Comparison of ENCODE assay signal across 10 mouse cellular contexts in the genomic region with DNA sequence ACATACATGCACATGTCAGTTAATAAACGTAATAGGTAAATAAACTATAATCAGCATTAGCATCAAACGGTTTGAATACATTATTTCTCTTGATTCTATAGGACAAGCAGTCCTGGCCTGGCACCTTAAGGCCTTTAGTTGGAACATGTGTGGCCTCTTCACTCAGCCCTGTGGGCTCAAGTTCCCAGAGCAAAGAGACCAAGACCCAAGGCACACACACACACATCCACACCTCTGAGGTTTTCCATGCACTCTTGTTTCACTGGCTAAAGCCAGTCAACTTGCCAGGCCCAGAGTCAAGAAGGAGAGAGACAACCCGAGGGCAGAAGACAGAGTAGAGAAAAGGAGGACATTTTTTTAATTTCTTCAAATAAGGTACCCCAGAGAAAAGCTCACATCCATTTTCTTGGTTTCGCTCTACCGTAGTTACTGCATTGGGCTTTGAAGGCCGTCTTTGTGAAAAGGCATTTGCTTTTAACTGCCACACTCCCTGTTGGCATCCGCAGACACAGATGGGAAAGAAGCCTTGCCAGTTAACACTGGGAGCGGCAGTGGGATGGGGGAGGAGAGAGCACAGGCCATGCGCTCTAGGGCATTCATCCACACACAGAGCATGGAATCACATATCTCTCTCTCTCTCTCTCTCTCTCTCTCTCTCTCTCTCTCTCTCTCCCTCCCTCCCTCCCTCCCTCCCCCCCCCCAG. TPM values are rescaled to one million over a fixed set of nuclear protein-coding genes. Genes with fewer than 3 reads are reported as not detected.
DNase-seq lines count a peak whose midpoint lies in the region; ATAC-seq and TF ChIP-seq lines count a peak whose summit lies in the region.
"Had no signal": no experiment of that assay in that cellular context is flagged by ENCODE, and none has a peak within 500 bp of the region (broad histone marks: within the 10 kb centered on the region; RNA-seq: fewer than 3 reads in every experiment).

No protein-coding gene starts in this region.

- no peak for DNase-seq in embryonic facial prominence, embryonic 14.5 days (ENCODE audit: low spot score)
- no peak for DNase-seq in embryonic facial prominence, embryonic 10.5 days (ENCODE audit: low spot score)
- peak; percentile 74 for DNase-seq in liver, adult 2 months (ENCODE audit: extremely low read depth, low read depth, low spot score)
- no peak for DNase-seq in liver, postnatal 0 days
- no peak for DNase-seq in urinary bladder, postnatal 14 days (ENCODE audit: low spot score)
- no peak for DNase-seq in kidney, postnatal 10 days
- DNase-seq: gastrocnemius, postnatal 10 days had no signal

- no peaks in the 10 kb centered on the region for H3K9me3 ChIP-seq in embryonic facial prominence, embryonic 14.5 days (ENCODE audit: control insufficient read depth, low read length)
- no peaks in the 10 kb centered on the region for H3K9me3 ChIP-seq in embryonic facial prominence, embryonic 10.5 days
- H3K9me3 ChIP-seq in liver, postnatal 0 days (ENCODE audit: low read length), result no peaks in the 10 kb centered on the region
- no peaks in the 10 kb centered on the region; the same call in 1 of the 2 replicates for H3K9me3 ChIP-seq in heart, embryonic 11.5 days (replicated peaks; ENCODE audit: control insufficient read depth, low read length)
- H3K9me3 ChIP-seq in limb, embryonic 15.5 days, result no peaks in the 10 kb centered on the region

- no peak overlapping the region for H3K27ac ChIP-seq in embryonic facial prominence, embryonic 14.5 days (replicated peaks; ENCODE audit: low read depth, low read length)
- H3K27ac ChIP-seq in embryonic facial prominence, embryonic 10.5 days (replicated peaks), result no peak overlapping the region
- H3K27ac ChIP-seq in liver, adult 2 months (replicated peaks; ENCODE audit: insufficient read depth, low read depth, low read length), result no peak overlapping the region
- no peak overlapping the region for H3K27ac ChIP-seq in liver, postnatal 0 days (ENCODE audit: low read depth)
- H3K27ac ChIP-seq in heart, embryonic 11.5 days (ENCODE audit: low read depth, low read length), result no peak overlapping the region
- H3K27ac ChIP-seq in limb, embryonic 15.5 days, result peak overlapping the region; percentile 40; the same call in 1 of the 2 replicates
- H3K27ac ChIP-seq: limb, embryonic 12.5 days had no signal

- ATAC-seq in embryonic facial prominence, embryonic 14.5 days (ENCODE audit: low read depth), result 0 out of 2 replicates have a peak, but pooled peaks have one; percentile 41
- ATAC-seq in liver, postnatal 0 days, result no peak
- ATAC-seq in heart, embryonic 11.5 days (replicated peaks; ENCODE audit: insufficient number of reproducible peaks, low FRiP score, low TSS enrichment), result peak; percentile 57; the same call in 1 of the 2 replicates
- no peak for ATAC-seq in limb, embryonic 15.5 days (ENCODE audit: insufficient number of reproducible peaks, low FRiP score, low TSS enrichment, low read depth)

- no peak overlapping the region for H3K4me2 ChIP-seq in embryonic facial prominence, embryonic 14.5 days (ENCODE audit: low read depth, low read length)
- no peak overlapping the region for H3K4me2 ChIP-seq in liver, postnatal 0 days (ENCODE audit: low read depth, low read length)
- H3K4me2 ChIP-seq in heart, embryonic 11.5 days, result no peak overlapping the region
- no peak overlapping the region for H3K4me2 ChIP-seq in limb, embryonic 15.5 days
- H3K4me2 ChIP-seq: limb, embryonic 12.5 days had no signal

- WGBS in embryonic facial prominence, embryonic 14.5 days, result 62% methylated on average over 9 of the region's 9 CpGs
- 73% methylated on average over 9 of the region's 9 CpGs for WGBS in embryonic facial prominence, embryonic 10.5 days
- 44% methylated on average over 9 of the region's 9 CpGs for WGBS in liver, adult 2 months
- 84% methylated on average over 9 of the region's 9 CpGs for WGBS in liver, postnatal 0 days (ENCODE audit: insufficient replicate concordance)
- 66% methylated on average over 9 of the region's 9 CpGs for WGBS in heart, embryonic 11.5 days (ENCODE audit: insufficient replicate concordance)
- 56% methylated on average over 9 of the region's 9 CpGs for WGBS in limb, embryonic 15.5 days

- no peak for TF ChIP-seq POLR2A in liver, adult 2 months (IDR thresholded peaks at IDR 0.05; ENCODE audit: extremely low read depth, insufficient read depth, low read length)

- peaks cover 20% of the 10 kb centered on the region for H3K4me1 ChIP-seq in embryonic facial prominence, embryonic 14.5 days (ENCODE audit: control insufficient read depth, insufficient read depth, low read length)
- peaks cover 18% of the 10 kb centered on the region for H3K4me1 ChIP-seq in embryonic facial prominence, embryonic 10.5 days
- H3K4me1 ChIP-seq in liver, adult 2 months (ENCODE audit: control insufficient read depth, insufficient read depth, low read length), result peaks cover 20% of the 10 kb centered on the region
- H3K4me1 ChIP-seq in liver, postnatal 0 days (ENCODE audit: insufficient read depth), result peaks cover 26% of the 10 kb centered on the region
- H3K4me1 ChIP-seq in heart, embryonic 11.5 days (ENCODE audit: control insufficient read depth, insufficient read depth, low read length), result peaks cover 8% of the 10 kb centered on the region; the same call in 1 of the 2 replicates
- peaks cover 15% of the 10 kb centered on the region; the same call in 1 of the 2 replicates for H3K4me1 ChIP-seq in limb, embryonic 15.5 days

- H3K4me3 ChIP-seq in embryonic facial prominence, embryonic 14.5 days (ENCODE audit: low read depth, low read length), result no peak overlapping the region
- H3K4me3 ChIP-seq in embryonic facial prominence, embryonic 10.5 days, result no peak overlapping the region
- no peak overlapping the region for H3K4me3 ChIP-seq in liver, adult 2 months (ENCODE audit: insufficient read depth, low read depth, low read length)
- H3K4me3 ChIP-seq in liver, postnatal 0 days (ENCODE audit: low read depth, low read length), result no peak overlapping the region
- H3K4me3 ChIP-seq in heart, embryonic 11.5 days (ENCODE audit: low read depth, low read length), result no peak overlapping the region
- H3K4me3 ChIP-seq in limb, embryonic 15.5 days, result no peak overlapping the region
- H3K4me3 ChIP-seq: limb, embryonic 12.5 days had no signal

- no peak overlapping the region for H3K9ac ChIP-seq in embryonic facial prominence, embryonic 14.5 days (ENCODE audit: low read depth, low read length)
- H3K9ac ChIP-seq in liver, adult 2 months (ENCODE audit: low read depth, low read length), result no peak overlapping the region
- H3K9ac ChIP-seq in liver, postnatal 0 days (replicated peaks), result no peak overlapping the region
- no peak overlapping the region for H3K9ac ChIP-seq in heart, embryonic 11.5 days (ENCODE audit: low read depth, low read length)
- no peak overlapping the region for H3K9ac ChIP-seq in limb, embryonic 15.5 days
- H3K9ac ChIP-seq: limb, embryonic 12.5 days had no signal

- no peaks in the 10 kb centered on the region for H3K27me3 ChIP-seq in embryonic facial prominence, embryonic 14.5 days (replicated peaks; ENCODE audit: control insufficient read depth, insufficient read depth, low read length)
- H3K27me3 ChIP-seq in embryonic facial prominence, embryonic 10.5 days (replicated peaks; ENCODE audit: low read depth, poor library complexity, severe bottlenecking), result no peaks in the 10 kb centered on the region
- H3K27me3 ChIP-seq in liver, adult 2 months (ENCODE audit: control insufficient read depth, insufficient read depth, low read length), result no peaks in the 10 kb centered on the region
- no peaks in the 10 kb centered on the region for H3K27me3 ChIP-seq in liver, postnatal 0 days (ENCODE audit: insufficient read depth, low read length)
- no peaks in the 10 kb centered on the region for H3K27me3 ChIP-seq in heart, embryonic 11.5 days (ENCODE audit: control insufficient read depth, insufficient read depth, low read length)
- H3K27me3 ChIP-seq in limb, embryonic 15.5 days, result no peaks in the 10 kb centered on the region
- H3K27me3 ChIP-seq: limb, embryonic 12.5 days had no signal

- TF ChIP-seq CTCF in liver, adult 2 months (IDR thresholded peaks at IDR 0.05; ENCODE audit: low read depth, low read length), result no peak
- TF ChIP-seq CTCF in liver, postnatal 0 days (IDR thresholded peaks at IDR 0.05; ENCODE audit: low read depth), result no peak

- peaks cover 51% of the 10 kb centered on the region for H3K79me2 ChIP-seq in liver, adult 2 months (ENCODE audit: control insufficient read depth, insufficient read depth, low read length)

- TF ChIP-seq EP300 in liver, postnatal 0 days (IDR thresholded peaks at IDR 0.05; ENCODE audit: low read depth), result no peak

- no peaks in the 10 kb centered on the region for H3K36me3 ChIP-seq in embryonic facial prominence, embryonic 14.5 days (ENCODE audit: control insufficient read depth, insufficient read depth, low read length)
- no peaks in the 10 kb centered on the region for H3K36me3 ChIP-seq in embryonic facial prominence, embryonic 10.5 days (replicated peaks)
- no peaks in the 10 kb centered on the region for H3K36me3 ChIP-seq in liver, adult 2 months (ENCODE audit: control insufficient read depth, insufficient read depth, low read length)
- no peaks in the 10 kb centered on the region for H3K36me3 ChIP-seq in liver, postnatal 0 days (replicated peaks; ENCODE audit: insufficient read depth, low read length)
- no peaks in the 10 kb centered on the region for H3K36me3 ChIP-seq in heart, embryonic 11.5 days (ENCODE audit: control insufficient read depth, insufficient read depth, low read length)
- no peaks in the 10 kb centered on the region for H3K36me3 ChIP-seq in limb, embryonic 15.5 days
- H3K36me3 ChIP-seq: limb, embryonic 12.5 days had no signal

RNA-seq across cellular contexts. Expression of a gene that starts 22.2 kb away (rescaled TPM):
- polyA plus RNA-seq in embryonic facial prominence, embryonic 14.5 days (2014; fragmentation: Nextera tagmentation; extraction: Ambion mirVana), result 7.8 and 7.9 TPM in 2 replicates
- polyA plus RNA-seq in embryonic facial prominence, embryonic 10.5 days (2016; fragmentation: Nextera tagmentation; extraction: Ambion mirVana), result 1.5 and 1.8 TPM in 2 replicates
- 17.7 and 24.7 TPM in 2 replicates for total RNA-seq in liver, adult 2 months (2014; rRNA removed)
- polyA plus RNA-seq in liver, adult 2 months (2012; rRNA removed), result 5.3 and 6.6 TPM in 2 replicates
- 7.5 and 9.2 TPM in 2 replicates for polyA plus RNA-seq in liver, postnatal 0 days (2015; fragmentation: Nextera tagmentation; extraction: Ambion mirVana)
- polyA plus RNA-seq in heart, embryonic 11.5 days (2014; fragmentation: Nextera tagmentation; extraction: Ambion mirVana), result 11.9 and 14.5 TPM in 2 replicates
- 12.9 and 13.2 TPM in 2 replicates for polyA plus RNA-seq in limb, embryonic 15.5 days (2015; fragmentation: Nextera tagmentation; extraction: Ambion mirVana)

Comparison
In these comparisons a context has a peak if more than half of its experiments do, and no peak if none do; other contexts are left out.
1. ATAC-seq: peak in embryonic facial prominence, embryonic 14.5 days (single experiment) and heart, embryonic 11.5 days (single experiment); none in liver, postnatal 0 days (single experiment) and limb, embryonic 15.5 days (single experiment).